Mouse (Mus musculus): ENCODE measurements around the gene Nr2c2ap.
A peak's percentile ranks its signal among the peaks of the same experiment; 100 is the strongest.

Gene Nr2c2ap

GRCm38 (mm10) chr8:70131166-70131883 is at the start of gene Nr2c2ap:
Nr2c2ap (plus strand) TSS chr8:70131333.
- peak; percentile 75 for DNase-seq (ENCODE audit: low spot score)

- DNase-seq (ENCODE audit: low spot score), result no peak
Observed at GRCm38 (mm10) chr8:70081976-70082375, 49.2 kb upstream of the Nr2c2ap start.

GRCm38 (mm10) chr8:70083285-70083684 is 47.8 kb upstream of the Nr2c2ap start, which contains the start of gene Hapln4:
Hapln4 (plus strand) TSS chr8:70083457.
- DNase-seq (ENCODE audit: low spot score), result no peak

DNA sequence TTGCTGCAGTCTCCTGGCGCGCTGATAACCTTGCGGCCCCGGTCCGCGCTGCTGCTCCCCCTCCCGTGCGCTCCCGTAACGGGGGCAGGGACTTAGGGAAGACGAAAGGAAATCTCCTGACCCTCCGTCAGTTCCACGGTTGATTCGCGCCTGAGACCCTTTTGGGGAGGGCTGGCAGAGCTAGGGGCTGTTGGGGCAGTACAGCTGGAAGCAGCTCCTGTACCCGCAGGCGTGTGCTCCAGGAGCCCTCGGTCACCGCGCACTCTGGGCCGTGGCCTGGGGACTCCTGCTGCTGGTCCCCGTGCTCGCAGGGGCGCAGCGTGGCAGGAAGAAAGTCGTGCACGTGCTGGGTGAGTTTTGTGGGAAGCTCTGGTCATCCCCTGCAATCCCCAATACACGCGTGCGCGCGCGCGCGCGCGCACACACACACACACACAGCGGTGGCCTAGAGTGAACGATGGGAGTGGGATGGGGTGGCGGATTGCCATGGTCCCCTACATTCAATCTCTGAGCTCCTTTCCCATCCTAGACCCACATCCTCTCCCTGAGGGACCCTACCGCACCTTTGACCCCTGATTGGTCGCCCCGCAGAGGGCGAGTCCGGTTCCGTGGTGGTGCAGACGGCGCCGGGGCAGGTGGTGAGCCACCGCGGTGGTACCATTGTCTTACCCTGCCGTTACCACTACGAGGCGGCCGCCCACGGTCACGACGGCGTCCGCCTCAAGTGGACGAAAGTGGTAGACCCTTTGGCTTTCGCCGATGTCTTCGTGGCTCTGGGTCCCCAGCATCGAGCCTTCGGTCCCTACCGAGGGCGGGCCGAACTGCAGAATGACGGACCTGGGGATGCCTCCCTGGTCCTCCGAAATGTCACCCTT is 46.7 kb upstream of the Nr2c2ap start:
- DNase-seq (ENCODE audit: low spot score), result no peak

DNA sequence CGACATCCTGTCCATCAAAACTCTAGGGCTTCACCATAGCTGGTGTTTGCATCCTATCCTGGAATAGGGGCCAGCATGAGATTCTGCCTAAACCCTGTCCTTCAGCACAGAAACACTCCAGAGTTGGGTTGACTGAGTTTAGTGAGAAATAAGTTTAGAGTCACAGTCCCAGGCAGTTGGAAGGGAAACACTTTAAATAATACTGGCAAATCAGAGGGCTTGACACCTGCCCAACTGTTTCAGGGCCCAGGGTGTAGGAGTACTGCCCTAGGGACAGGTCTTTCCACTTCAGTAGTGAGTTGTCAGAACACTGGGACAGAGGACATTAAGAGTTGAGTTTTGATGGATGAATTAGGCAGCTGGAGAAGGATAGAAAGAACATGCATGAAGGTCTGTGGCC is 45.0 kb upstream of the Nr2c2ap start:
- no peak for DNase-seq (ENCODE audit: low spot score)

DNA sequence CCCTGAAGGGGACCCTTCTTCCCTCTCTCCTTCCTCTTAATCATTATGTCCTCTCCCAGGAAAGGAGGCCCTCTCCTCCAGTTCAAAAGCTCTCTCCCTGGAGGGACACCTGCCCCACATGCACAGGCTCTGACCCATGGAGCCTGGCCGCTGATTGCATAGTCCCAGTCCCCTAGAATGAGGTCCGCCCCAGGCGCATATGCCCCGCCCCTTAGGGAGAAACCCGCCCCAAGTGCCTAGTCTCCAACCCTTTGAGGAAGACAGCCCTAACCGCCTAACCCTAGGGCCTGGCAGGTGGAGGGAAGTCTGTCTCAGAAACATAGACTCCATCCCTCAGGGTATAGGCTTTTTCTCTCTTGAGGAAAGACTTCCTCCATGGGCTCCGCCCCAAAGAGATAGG is 43.9 kb upstream of the Nr2c2ap start:
- DNase-seq (ENCODE audit: low spot score), result no peak

- no peak for DNase-seq (ENCODE audit: low spot score)
Observed at GRCm38 (mm10) chr8:70087836-70088650, 43.1 kb upstream of the Nr2c2ap start.

- no peak for DNase-seq (ENCODE audit: low spot score)
Observed at GRCm38 (mm10) chr8:70089296-70089960, 41.7 kb upstream of the Nr2c2ap start.

DNA sequence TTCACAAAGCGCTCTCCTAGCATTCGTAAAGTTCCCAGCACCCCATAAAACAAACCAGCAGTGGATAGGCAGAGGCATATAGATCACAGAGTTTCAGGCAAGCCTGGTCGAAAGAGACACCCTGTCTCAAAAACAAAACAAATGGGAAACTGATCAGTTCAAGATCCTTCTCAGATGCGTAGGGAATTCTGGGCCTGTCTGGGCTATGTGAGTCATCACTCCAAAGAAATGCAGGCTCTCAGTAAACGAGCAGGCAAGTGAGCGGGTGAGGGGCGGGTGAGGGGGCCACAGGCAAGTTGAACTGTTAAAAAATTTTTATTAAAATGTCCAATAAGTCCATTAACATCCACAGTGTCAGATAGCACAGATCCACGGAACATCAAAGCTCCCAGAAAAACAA is 38.3 kb upstream of the Nr2c2ap start:
- no peak for DNase-seq (ENCODE audit: low spot score)

DNA sequence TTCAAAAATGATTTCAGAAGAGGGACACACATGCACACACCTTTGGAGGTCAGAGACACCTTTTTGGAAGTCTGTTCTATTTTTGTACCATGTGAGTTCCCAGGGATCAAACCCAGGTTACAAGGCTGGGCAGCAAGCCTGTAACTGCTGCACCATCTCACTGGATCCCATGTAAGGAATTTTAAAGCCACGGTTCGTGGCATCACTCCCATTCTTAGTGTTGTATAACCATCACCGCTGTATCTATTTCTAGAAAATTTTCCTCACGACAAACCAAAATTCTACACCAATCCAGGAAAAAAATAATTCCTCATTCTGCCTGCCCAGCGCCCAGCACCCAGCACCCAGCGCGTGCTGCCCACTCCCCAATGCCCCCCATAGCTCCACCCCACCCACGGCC is 31.9 kb upstream of the Nr2c2ap start:
- no peak for DNase-seq (ENCODE audit: low spot score)

GRCm38 (mm10) chr8:70100241-70100640 is 30.9 kb upstream of the Nr2c2ap start:
- no peak for DNase-seq (ENCODE audit: low spot score)

DNA sequence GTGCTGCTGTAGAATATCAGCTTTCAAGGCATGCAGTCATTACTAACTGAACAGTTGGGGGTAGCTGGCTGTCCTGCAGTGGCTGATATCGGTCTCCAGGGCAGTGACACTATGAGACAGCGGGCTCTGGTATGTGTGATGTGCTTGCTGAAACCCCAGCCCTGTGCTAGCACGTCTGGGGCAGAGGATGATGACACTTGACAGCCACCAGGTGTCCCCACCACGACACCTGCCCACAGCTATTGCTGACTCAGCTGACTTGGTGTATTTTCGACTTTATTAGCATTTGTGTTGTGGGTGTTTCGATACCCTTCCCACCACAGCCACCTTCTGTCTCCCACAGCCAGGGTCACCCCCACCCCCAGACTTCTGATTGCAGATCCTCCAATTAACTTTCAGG is 26.6 kb upstream of the Nr2c2ap start:
- DNase-seq (ENCODE audit: low spot score), result no peak

DNA sequence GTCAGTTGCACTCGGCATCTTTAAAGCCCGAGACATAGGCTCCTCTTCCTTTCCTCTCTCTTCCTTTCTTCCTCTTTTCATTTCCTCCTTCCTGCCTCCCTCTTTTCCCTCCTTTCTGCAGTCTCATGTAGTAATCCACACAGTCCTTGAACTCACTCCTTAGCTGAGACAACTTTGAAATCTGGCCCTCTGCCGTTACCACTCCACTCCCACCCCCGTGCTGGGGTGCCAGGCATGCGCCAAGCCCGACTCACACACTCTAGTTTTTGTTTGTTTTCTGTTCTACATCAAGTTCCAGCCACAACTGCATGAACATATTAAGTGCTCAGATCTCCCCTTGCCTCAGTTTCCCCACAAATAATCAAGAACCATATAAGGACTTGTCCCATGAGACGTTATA is 26.2 kb upstream of the Nr2c2ap start:
- no peak for DNase-seq (ENCODE audit: low spot score)

- DNase-seq (ENCODE audit: low spot score), result no peak
Observed at GRCm38 (mm10) chr8:70110451-70110850, 20.7 kb upstream of the Nr2c2ap start.

- no peak for DNase-seq (ENCODE audit: low spot score)
Observed at GRCm38 (mm10) chr8:70111192-70111795, 19.8 kb upstream of the Nr2c2ap start.

GRCm38 (mm10) chr8:70112401-70113016 is 18.6 kb upstream of the Nr2c2ap start:
- no peak for DNase-seq (ENCODE audit: low spot score)

GRCm38 (mm10) chr8:70114488-70114887 is 16.6 kb upstream of the Nr2c2ap start:
- no peak for DNase-seq (ENCODE audit: low spot score)

DNA sequence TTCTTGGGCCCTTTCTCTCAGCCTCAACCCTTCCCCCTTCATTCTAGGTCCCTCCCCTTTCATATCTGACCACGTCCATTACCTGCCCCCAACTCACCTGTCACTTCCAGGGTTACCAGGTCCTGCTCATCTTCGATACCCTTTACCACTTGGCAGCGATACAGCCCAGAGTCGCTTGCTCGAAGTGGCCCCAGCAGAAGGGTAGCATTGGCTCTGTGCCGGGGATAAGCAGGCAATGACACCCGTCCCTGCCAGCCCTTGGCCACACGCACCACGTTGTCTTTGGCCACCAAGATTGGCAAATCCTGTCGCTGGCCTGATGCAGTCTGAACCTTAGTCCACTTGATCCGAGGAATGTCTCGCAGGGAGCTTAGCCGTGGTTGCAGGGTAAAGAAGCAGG is 16.2 kb upstream of the Nr2c2ap start:
- DNase-seq (ENCODE audit: low spot score), result no peak

- DNase-seq (ENCODE audit: low spot score), result no peak
Observed at GRCm38 (mm10) chr8:70117611-70118010, 13.5 kb upstream of the Nr2c2ap start.

DNA sequence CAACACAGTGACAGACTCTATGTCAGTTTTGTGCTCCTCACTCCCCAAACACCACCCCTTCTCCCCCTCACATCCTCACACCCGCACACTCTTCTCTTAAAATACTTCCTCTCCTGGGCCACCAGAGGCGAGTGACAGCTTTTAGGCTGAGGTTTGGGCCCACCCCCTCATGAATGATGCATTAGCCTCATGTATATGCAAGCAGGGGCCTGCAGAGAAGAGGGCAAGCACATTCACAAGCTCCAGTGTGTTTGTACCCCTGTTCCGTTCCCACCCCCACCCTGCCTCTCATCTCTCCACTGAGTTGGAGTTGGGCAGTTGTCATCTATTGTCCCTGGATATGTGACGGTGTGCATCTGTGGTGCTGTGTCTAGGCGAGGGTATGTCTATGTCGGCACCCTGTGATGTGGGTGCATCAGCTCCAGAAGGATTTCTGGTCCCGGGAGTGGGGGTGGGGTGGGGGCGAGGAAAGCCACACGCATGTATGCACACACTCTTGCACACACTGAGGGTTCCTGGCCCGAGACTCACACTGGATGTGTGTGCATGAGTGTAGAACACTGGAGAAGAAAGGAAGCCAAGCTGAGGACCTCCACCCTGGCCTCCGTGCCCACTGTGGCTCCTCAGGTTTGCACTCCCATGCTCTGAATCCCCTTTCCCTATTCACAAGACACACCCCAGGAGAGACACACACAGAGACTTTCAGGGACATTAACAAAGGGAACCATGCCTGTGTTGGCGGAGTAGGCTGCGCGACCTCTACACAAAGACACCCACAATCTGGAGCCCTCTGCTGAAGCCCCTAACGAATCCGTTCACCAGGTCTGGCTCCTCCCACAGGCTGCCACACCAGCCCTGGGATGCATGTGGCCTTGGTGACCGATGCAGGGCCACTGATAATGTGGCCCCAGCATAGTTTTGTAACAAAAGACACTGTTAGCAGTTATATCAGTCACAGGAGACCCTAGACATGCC is 12.1 kb upstream of the Nr2c2ap start:
- no peak for DNase-seq (ENCODE audit: low spot score)

All from spleen, adult 12 weeks (tissue).